In the genomic region with DNA sequence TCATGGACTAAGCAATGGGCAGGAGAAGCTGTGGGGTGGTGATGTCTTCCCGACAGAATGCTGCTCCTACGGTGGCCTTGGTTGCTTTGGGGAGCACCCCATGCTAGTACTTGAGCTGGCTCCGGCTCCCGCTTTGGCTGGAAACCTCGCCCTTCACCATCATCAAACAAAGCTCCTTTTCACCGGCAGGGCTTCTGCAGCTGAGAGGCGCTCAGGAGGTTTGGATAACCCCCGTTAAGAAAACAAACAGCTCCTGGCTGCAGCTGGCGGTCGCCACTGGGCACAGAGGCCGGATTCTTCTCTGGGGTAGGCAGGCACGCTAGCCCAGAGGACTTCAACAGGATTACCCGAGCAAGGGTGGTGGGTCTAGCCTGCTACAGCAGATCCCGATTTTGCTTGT, we compare ENCODE assay signal across 9 mouse cellular contexts. TPM values are rescaled to one million over a fixed set of nuclear protein-coding genes. Genes with fewer than 3 reads are reported as not detected.
A peak's percentile ranks its signal among the peaks of the same experiment; 100 is the strongest.
DNase-seq lines count a peak whose midpoint lies in the region; ATAC-seq and TF ChIP-seq lines count a peak whose summit lies in the region.
"Had no signal": no experiment of that assay in that cellular context is flagged by ENCODE, and none has a peak within 500 bp of the region (broad histone marks: within the 10 kb centered on the region; RNA-seq: fewer than 3 reads in every experiment).

No protein-coding gene starts in this region.

- no peaks in the 10 kb centered on the region for H3K4me1 ChIP-seq in embryonic facial prominence, embryonic 14.5 days (ENCODE audit: control insufficient read depth, insufficient read depth, low read length)
- H3K4me1 ChIP-seq in intestine, embryonic 16.5 days (ENCODE audit: control insufficient read depth, insufficient read depth, low read length) = no peaks in the 10 kb centered on the region; the same call in 1 of the 2 replicates
- no peaks in the 10 kb centered on the region for H3K4me1 ChIP-seq in neural tube, embryonic 11.5 days (ENCODE audit: control insufficient read depth, insufficient read depth, low read length)
- no peaks in the 10 kb centered on the region for H3K4me1 ChIP-seq in cerebellum, adult 2 months (ENCODE audit: control insufficient read depth, insufficient read depth, low read length)

- intact Hi-C loops in left cerebral cortex, postnatal 4 days (cut with DNase I) = no loop called here

- H3K27me3 ChIP-seq in embryonic facial prominence, embryonic 14.5 days (replicated peaks; ENCODE audit: control insufficient read depth, insufficient read depth, low read length) = no peaks in the 10 kb centered on the region
- H3K27me3 ChIP-seq in intestine, embryonic 16.5 days (replicated peaks; ENCODE audit: control insufficient read depth, insufficient read depth, low read length) = no peaks in the 10 kb centered on the region
- H3K27me3 ChIP-seq in neural tube, embryonic 11.5 days (ENCODE audit: control insufficient read depth, insufficient read depth, low read length) = no peaks in the 10 kb centered on the region
- H3K27me3 ChIP-seq in cerebellum, adult 2 months (ENCODE audit: control insufficient read depth, insufficient read depth, low read length) = no peaks in the 10 kb centered on the region

- peak overlapping the region; percentile 15; the same call in 1 of the 2 replicates for H3K4me2 ChIP-seq in embryonic facial prominence, embryonic 14.5 days (ENCODE audit: low read depth, low read length)
- H3K4me2 ChIP-seq in intestine, embryonic 16.5 days (ENCODE audit: low read depth, low read length) = 0 out of 2 replicates have a peak overlapping the region, but pooled peaks have one; percentile 2
- H3K4me2 ChIP-seq in neural tube, embryonic 11.5 days (ENCODE audit: low read depth) = no peak overlapping the region

- peak; percentile 24 for DNase-seq in left cerebral cortex, postnatal 4 days
- DNase-seq in left cerebral cortex, adult 18-20 months (ENCODE audit: low spot score in 2 of 2) = no peak
- DNase-seq in embryonic facial prominence, embryonic 14.5 days (ENCODE audit: low spot score) = peak; percentile 56
- peak; percentile 49 for DNase-seq in neural tube, embryonic 11.5 days (ENCODE audit: low spot score)
- no peak for DNase-seq in adrenal gland, adult (ENCODE audit: inconsistent age in 2 of 2, low spot score in 1 of 2)
- DNase-seq in cerebellum, adult 2 months = no peak
- DNase-seq in right cerebral cortex, adult 2 months (ENCODE audit: low spot score in 2 of 2) = no peak
- DNase-seq: kidney, adult 9 months had no signal

- 4% methylated on average over 14 of the region's 14 CpGs for WGBS in embryonic facial prominence, embryonic 14.5 days
- WGBS in intestine, embryonic 16.5 days = 9% methylated on average over 14 of the region's 14 CpGs
- 17% methylated on average over 14 of the region's 14 CpGs for WGBS in neural tube, embryonic 11.5 days
- WGBS in cerebellum, adult 2 months = 16% methylated on average over 14 of the region's 14 CpGs

- H3K27ac ChIP-seq in embryonic facial prominence, embryonic 14.5 days (replicated peaks; ENCODE audit: low read depth, low read length) = peak overlapping the region; percentile 65
- no peak overlapping the region for H3K27ac ChIP-seq in intestine, embryonic 16.5 days (ENCODE audit: low read length)
- 0 out of 2 replicates have a peak overlapping the region, but pooled peaks have one; percentile 2 for H3K27ac ChIP-seq in neural tube, embryonic 11.5 days (ENCODE audit: low read depth, low read length)
- no peak overlapping the region for H3K27ac ChIP-seq in cerebellum, adult 2 months (ENCODE audit: insufficient read depth, low read length)

- ATAC-seq in embryonic facial prominence, embryonic 14.5 days (ENCODE audit: low read depth) = peak; percentile 55; the same call in 1 of the 2 replicates
- ATAC-seq in intestine, embryonic 16.5 days = no peak
- no peak for ATAC-seq in neural tube, embryonic 11.5 days (ENCODE audit: insufficient read depth, low FRiP score, low TSS enrichment)

- no peak overlapping the region for H3K4me3 ChIP-seq in embryonic facial prominence, embryonic 14.5 days (ENCODE audit: low read depth, low read length)
- H3K4me3 ChIP-seq in intestine, embryonic 16.5 days (ENCODE audit: low read length) = no peak overlapping the region
- no peak overlapping the region for H3K4me3 ChIP-seq in neural tube, embryonic 11.5 days (ENCODE audit: low read depth, low read length)
- H3K4me3 ChIP-seq in cerebellum, adult 2 months (replicated peaks; ENCODE audit: insufficient read depth, low read depth, low read length) = no peak overlapping the region

- no peaks in the 10 kb centered on the region for H3K36me3 ChIP-seq in embryonic facial prominence, embryonic 14.5 days (ENCODE audit: control insufficient read depth, insufficient read depth, low read length)
- no peaks in the 10 kb centered on the region for H3K36me3 ChIP-seq in intestine, embryonic 16.5 days (ENCODE audit: control insufficient read depth, insufficient read depth, low read length)
- H3K36me3 ChIP-seq in neural tube, embryonic 11.5 days (ENCODE audit: control insufficient read depth, insufficient read depth, low read length) = no peaks in the 10 kb centered on the region

- no peak for TF ChIP-seq CTCF in cerebellum, adult 2 months (IDR thresholded peaks at IDR 0.05; ENCODE audit: borderline replicate concordance, insufficient read depth, low read depth, low read length)

- 0 out of 2 replicates have a peak overlapping the region, but pooled peaks have one; percentile 25 for H3K9ac ChIP-seq in embryonic facial prominence, embryonic 14.5 days (ENCODE audit: low read depth, low read length)
- no peak overlapping the region for H3K9ac ChIP-seq in intestine, embryonic 16.5 days (ENCODE audit: low read depth, low read length)
- H3K9ac ChIP-seq in neural tube, embryonic 11.5 days (ENCODE audit: low read length) = peak overlapping the region; percentile 7; the same call in 1 of the 2 replicates

- no peaks in the 10 kb centered on the region for H3K9me3 ChIP-seq in embryonic facial prominence, embryonic 14.5 days (ENCODE audit: control insufficient read depth, low read length)
- no peaks in the 10 kb centered on the region for H3K9me3 ChIP-seq in intestine, embryonic 16.5 days (ENCODE audit: control insufficient read depth, low read length)
- no peaks in the 10 kb centered on the region for H3K9me3 ChIP-seq in neural tube, embryonic 11.5 days (ENCODE audit: control insufficient read depth, low read length)

- no peak for TF ChIP-seq POLR2A in cerebellum, adult 2 months (IDR thresholded peaks at IDR 0.05; ENCODE audit: borderline replicate concordance, insufficient read depth, low read length)

RNA-seq across cellular contexts. Expression of a gene that starts 9.0 kb away (rescaled TPM):
- total RNA-seq in left cerebral cortex, postnatal 4 days (2021) = 1 to 10 TPM; 5.9 to 7.3 TPM
- total RNA-seq in left cerebral cortex, adult 18-20 months (2021) = 1 to 10 TPM; 3.7 to 4.4 TPM
- polyA plus RNA-seq in embryonic facial prominence, embryonic 14.5 days (2014; fragmentation: Nextera tagmentation; extraction: Ambion mirVana) = 3.4 and 4.1 TPM in 2 replicates
- polyA plus RNA-seq in intestine, embryonic 16.5 days (2015; fragmentation: Nextera tagmentation; extraction: Ambion mirVana) = 1.2 and 1.9 TPM in 2 replicates
- polyA plus RNA-seq in neural tube, embryonic 11.5 days (2014; fragmentation: Nextera tagmentation; extraction: Ambion mirVana) = 3.4 and 4.9 TPM in 2 replicates
- 8.8 and 9.7 TPM in 2 replicates for polyA plus RNA-seq in cerebellum, adult 2 months (2012; rRNA removed)

RNA-seq across cellular contexts. Expression of a gene that starts 18.5 kb away (rescaled TPM):
- 100 to 1,000 TPM; 233 to 249 TPM for total RNA-seq in left cerebral cortex, postnatal 4 days (2021)
- total RNA-seq in left cerebral cortex, adult 18-20 months (2021) = 100 to 1,000 TPM; 158 to 163 TPM
- 801 and 834 TPM in 2 replicates for polyA plus RNA-seq in embryonic facial prominence, embryonic 14.5 days (2014; fragmentation: Nextera tagmentation; extraction: Ambion mirVana)
- 645 and 681 TPM in 2 replicates for polyA plus RNA-seq in intestine, embryonic 16.5 days (2015; fragmentation: Nextera tagmentation; extraction: Ambion mirVana)
- polyA plus RNA-seq in neural tube, embryonic 11.5 days (2014; fragmentation: Nextera tagmentation; extraction: Ambion mirVana) = 517 and 527 TPM in 2 replicates
- polyA plus RNA-seq in cerebellum, adult 2 months (2012; rRNA removed) = 223 and 230 TPM in 2 replicates

RNA-seq across cellular contexts. Expression of a gene that starts 47.9 kb away (rescaled TPM):
- total RNA-seq in left cerebral cortex, postnatal 4 days (2021) = 10 to 100 TPM; 48.9 to 50.0 TPM
- total RNA-seq in left cerebral cortex, adult 18-20 months (2021) = 10 to 100 TPM; 69.6 to 74.9 TPM
- 139 and 143 TPM in 2 replicates for polyA plus RNA-seq in embryonic facial prominence, embryonic 14.5 days (2014; fragmentation: Nextera tagmentation; extraction: Ambion mirVana)
- polyA plus RNA-seq in intestine, embryonic 16.5 days (2015; fragmentation: Nextera tagmentation; extraction: Ambion mirVana) = 149 and 155 TPM in 2 replicates
- polyA plus RNA-seq in neural tube, embryonic 11.5 days (2014; fragmentation: Nextera tagmentation; extraction: Ambion mirVana) = 127 and 131 TPM in 2 replicates
- 111 and 121 TPM in 2 replicates for polyA plus RNA-seq in cerebellum, adult 2 months (2012; rRNA removed)

RNA-seq across cellular contexts. Expression of a gene that starts 47.9 kb away (rescaled TPM):
- total RNA-seq in left cerebral cortex, postnatal 4 days (2021) = 10 to 100 TPM; 23.7 to 27.9 TPM
- 10 to 100 TPM; 28.7 to 33.7 TPM for total RNA-seq in left cerebral cortex, adult 18-20 months (2021)
- polyA plus RNA-seq in embryonic facial prominence, embryonic 14.5 days (2014; fragmentation: Nextera tagmentation; extraction: Ambion mirVana) = 112 and 119 TPM in 2 replicates
- polyA plus RNA-seq in intestine, embryonic 16.5 days (2015; fragmentation: Nextera tagmentation; extraction: Ambion mirVana) = 203 and 219 TPM in 2 replicates
- 126 and 131 TPM in 2 replicates for polyA plus RNA-seq in neural tube, embryonic 11.5 days (2014; fragmentation: Nextera tagmentation; extraction: Ambion mirVana)
- polyA plus RNA-seq in cerebellum, adult 2 months (2012; rRNA removed) = 24.3 and 25.9 TPM in 2 replicates

Comparison
In these comparisons a context has a peak if more than half of its experiments do, and no peak if none do; other contexts are left out.
1. DNase-seq: peak in left cerebral cortex, postnatal 4 days (single experiment), embryonic facial prominence, embryonic 14.5 days (single experiment) and neural tube, embryonic 11.5 days (single experiment); none in left cerebral cortex, adult 18-20 months (0 of 2), adrenal gland, adult (0 of 2), cerebellum, adult 2 months (0 of 2) and right cerebral cortex, adult 2 months (0 of 2).
2. H3K27ac ChIP-seq: peak in embryonic facial prominence, embryonic 14.5 days (single experiment) and neural tube, embryonic 11.5 days (single experiment); none in intestine, embryonic 16.5 days (single experiment) and cerebellum, adult 2 months (single experiment).